Mouse (Mus musculus) G1E (cell line): ENCODE measurements around the gene Htr6. TPM values are rescaled to one million over a fixed set of nuclear protein-coding genes. Genes with fewer than 3 reads are reported as not detected.

Experiments used
- ATAC-seq: 2 replicates; pipeline ENCODE4 v1.8.0; 2016; ENCODE audit warnings: mild to moderate bottlenecking; ENCODE audit not compliant: insufficient number of reproducible peaks, poor library complexity, low FRiP score, severe bottlenecking; ENCODE audit errors: extremely low read depth
- DNase-seq: peaks from one replicate; pipeline ENCODE4 v3.0.0; 2012; ENCODE audit warnings: low spot score
- H3K27me3 ChIP-seq: 2 replicates; pipeline ENCODE4 v1.6.1; 2012; ENCODE audit warnings: mild to moderate bottlenecking, low read length, inconsistent platforms; ENCODE audit not compliant: insufficient read depth
- H3K36me3 ChIP-seq: replicated peaks from 2 replicates; pipeline ENCODE3; 2012; ENCODE audit warnings: mild to moderate bottlenecking, inconsistent platforms
- H3K4me1 ChIP-seq: 2 replicates; pipeline ENCODE4 v1.6.1; 2012; ENCODE audit warnings: low read depth, low read length, inconsistent platforms, mixed read lengths; ENCODE audit not compliant: insufficient read depth
- H3K4me3 ChIP-seq: 2 replicates; pipeline ENCODE4 v1.5.1; 2012; ENCODE audit warnings: low read depth, mild to moderate bottlenecking, inconsistent platforms, low read length, moderate library complexity, mixed read lengths
- H3K9me3 ChIP-seq: replicated peaks from 2 replicates; pipeline ENCODE4 v1.6.1; 2012; ENCODE audit warnings: inconsistent platforms
- CTCF ChIP-seq: IDR thresholded peaks from 2 replicates; pipeline ENCODE4 v1.5.1; 2012; ENCODE audit warnings: low read depth, low read length, inconsistent platforms, mixed read lengths
- GATA1 ChIP-seq: IDR thresholded peaks from 2 replicates; pipeline ENCODE4 v1.6.1; 2012; ENCODE audit warnings: borderline replicate concordance, low read length, inconsistent platforms, mixed read lengths
- GATA2 ChIP-seq: IDR thresholded peaks from 2 replicates; pipeline ENCODE4 v1.6.1; 2012; ENCODE audit warnings: low read depth, low read length, inconsistent platforms, borderline replicate concordance
- POLR2AphosphoS5 ChIP-seq: IDR thresholded peaks from 2 replicates; pipeline ENCODE4 v1.6.1; 2012; ENCODE audit warnings: low read depth, low read length, inconsistent platforms; ENCODE audit not compliant: insufficient replicate concordance
- TAL1 ChIP-seq: conservative IDR thresholded peaks from 2 replicates; pipeline ENCODE4 v1.6.1; 2012; ENCODE audit warnings: low read depth, low read length, inconsistent platforms, mixed read lengths
- polyA plus RNA-seq: library from polyadenylated mRNA; stranded (reverse); fragments of >175 nt; gene quantifications from 2 replicates; pipeline ENCODE4 v1.2.3, GENCODE M21; 2012
- total RNA-seq, 2 experiments: library from RNA; stranded (forward) in 1 of 2; stranded (reverse) in 1 of 2; fragments of 200-1000 nt in 1 of 2; fragments of >200 nt in 1 of 2; fragmentation: Nextera tagmentation in 1 of 2; gene quantifications; 2 replicates each; pipeline ENCODE4 v1.2.3; 2014 to 2017

The Htr6 gene
- total and polyA plus RNA-seq, 3 experiments = not detected

DNA sequence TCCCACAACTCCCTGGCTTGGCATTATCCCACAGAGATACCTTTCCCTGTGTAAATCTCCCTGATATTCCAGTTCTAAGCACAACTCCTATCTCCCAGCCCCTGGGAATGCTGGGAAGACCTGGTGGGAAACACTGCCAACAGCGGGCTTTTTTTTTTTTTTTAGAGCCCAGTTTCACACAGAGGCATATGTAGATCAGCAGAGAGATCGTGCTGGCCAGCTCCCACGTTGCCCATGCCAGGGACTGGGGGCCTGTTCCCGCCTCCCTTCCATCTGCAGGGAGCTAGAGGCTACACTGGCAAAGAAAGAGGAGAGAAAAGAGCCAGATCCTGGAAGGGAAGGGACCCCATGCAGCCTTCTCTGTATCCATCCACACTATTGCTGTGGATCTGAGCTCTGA lies 7.1 kb downstream of the Htr6 start:
- H3K36me3 ChIP-seq = no peaks in the 10 kb centered on the region
- H3K4me3 ChIP-seq = no peak overlapping the region
- ATAC-seq (no peak), DNase-seq (no peak)
- no peaks in the 10 kb centered on the region for H3K9me3 ChIP-seq
- no peaks in the 10 kb centered on the region for H3K4me1 ChIP-seq
- peaks cover 41% of the 10 kb centered on the region for H3K27me3 ChIP-seq
- TF ChIP-seq GATA1 = no peak
- TF ChIP-seq GATA2 = no peak
- no peak for TF ChIP-seq POLR2AphosphoS5
- TF ChIP-seq CTCF = no peak
- TF ChIP-seq TAL1 = no peak

DNA sequence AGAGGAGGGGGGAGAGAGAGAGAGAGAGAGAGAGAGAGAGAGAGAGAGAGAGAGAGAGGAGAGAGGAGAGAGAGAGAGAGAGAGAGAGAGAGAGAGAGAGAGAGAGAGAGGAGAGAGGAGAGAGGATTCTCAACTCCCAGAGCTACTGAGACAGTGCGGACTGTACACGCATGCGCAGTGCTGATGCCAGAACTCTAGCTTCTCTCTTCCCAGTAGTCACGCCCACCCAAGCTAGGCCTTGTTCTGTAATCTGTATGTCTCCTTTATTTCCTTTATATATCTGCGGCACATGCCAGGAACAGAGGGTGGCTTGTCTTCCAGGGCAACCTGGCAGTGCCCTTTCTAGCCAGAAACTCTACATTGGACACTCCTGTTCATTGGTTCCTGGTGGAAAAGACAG lies 10.5 kb downstream of the Htr6 start:
- Histone ChIP-seq H3K4me3 (no peak overlapping the region), H3K9me3 (no peaks in the 10 kb centered on the region), H3K27me3 (peaks cover 29% of the 10 kb centered on the region), H3K4me1 (no peaks in the 10 kb centered on the region), H3K36me3 (peaks cover 1% of the 10 kb centered on the region)
- TF ChIP-seq TAL1 (no peak), CTCF (no peak), GATA2 (no peak), GATA1 (no peak)
- no peak for ATAC-seq
- DNase-seq = no peak

DNA sequence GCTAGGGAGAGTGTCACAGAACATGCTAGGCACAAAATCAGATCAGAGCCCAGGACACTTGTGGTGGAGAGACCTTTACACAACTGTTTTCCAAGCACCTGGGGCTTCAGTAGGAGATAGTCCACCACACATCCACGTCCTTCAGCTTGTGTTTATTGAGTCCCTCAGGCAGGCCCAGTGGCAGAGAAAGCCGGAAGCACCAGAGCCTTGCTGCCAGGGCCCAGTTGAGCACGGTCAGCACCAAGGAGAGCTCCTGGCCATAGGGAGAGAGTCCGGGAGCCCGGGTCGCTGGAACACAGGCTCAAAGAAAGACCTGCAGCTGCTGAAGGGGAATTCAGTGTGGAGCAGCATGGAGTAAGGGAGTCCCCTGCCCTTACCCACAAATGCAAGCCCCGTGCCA lies 15.8 kb downstream of the Htr6 start:
- no peak for TF ChIP-seq CTCF
- no peak for TF ChIP-seq TAL1
- TF ChIP-seq GATA1 = no peak
- TF ChIP-seq GATA2 = no peak
- TF ChIP-seq POLR2AphosphoS5 = no peak
- H3K36me3 ChIP-seq = peaks cover 46% of the 10 kb centered on the region
- ATAC-seq (no peak), DNase-seq (peak; percentile 38)
- H3K9me3 ChIP-seq = no peaks in the 10 kb centered on the region
- H3K4me1 ChIP-seq = no peaks in the 10 kb centered on the region
- peaks cover 14% of the 10 kb centered on the region for H3K27me3 ChIP-seq
- H3K4me3 ChIP-seq = no peak overlapping the region

DNA sequence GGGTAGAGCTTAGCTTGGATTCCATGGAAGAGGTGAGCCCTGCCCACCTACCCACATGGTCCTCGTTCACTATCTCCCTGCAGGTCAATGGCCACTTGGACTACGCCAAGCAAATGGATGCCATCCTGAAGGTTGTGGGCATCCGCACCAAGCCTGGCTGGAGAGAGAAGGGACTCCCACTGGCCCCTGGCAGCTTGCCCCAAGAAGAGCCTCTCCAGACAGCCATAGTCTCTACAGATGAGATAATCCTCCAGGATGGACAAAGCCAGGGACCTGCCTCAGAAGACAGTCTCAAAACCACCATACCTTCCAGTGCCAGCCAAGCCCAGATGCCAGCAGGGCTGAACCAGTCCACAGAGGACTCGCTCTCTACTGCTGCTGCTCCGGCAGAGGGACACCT lies 17.3 kb downstream of the Htr6 start:
- Histone ChIP-seq H3K4me1 (no peaks in the 10 kb centered on the region), H3K27me3 (peaks cover 2% of the 10 kb centered on the region; the same call in 1 of the 2 replicates), H3K36me3 (peaks cover 61% of the 10 kb centered on the region), H3K4me3 (no peak overlapping the region), H3K9me3 (no peaks in the 10 kb centered on the region)
- DNase-seq (no peak), ATAC-seq (no peak)
- no peak for TF ChIP-seq POLR2AphosphoS5
- no peak for TF ChIP-seq TAL1
- TF ChIP-seq GATA1 = no peak
- no peak for TF ChIP-seq CTCF
- TF ChIP-seq GATA2 = no peak

DNA sequence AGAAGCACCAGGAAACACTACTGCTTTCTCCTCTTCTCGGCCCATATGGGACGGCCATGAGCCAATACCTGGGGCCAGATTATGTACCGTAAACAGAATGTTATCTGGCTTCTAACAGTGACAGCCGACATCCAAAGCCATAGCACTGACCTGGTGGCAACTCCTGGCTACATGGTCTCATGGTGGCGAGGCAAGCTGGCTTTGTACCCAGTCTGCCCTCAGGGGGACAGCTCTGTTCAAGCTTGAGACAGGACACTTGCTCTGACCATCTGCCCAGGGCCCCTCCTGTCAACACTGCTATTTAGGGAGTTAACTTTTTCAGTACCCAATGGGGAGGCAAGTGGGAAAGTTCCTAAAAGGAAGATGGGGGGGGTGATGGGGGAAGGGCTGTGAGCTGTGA lies 18.1 kb downstream of the Htr6 start:
- DNase-seq (no peak), ATAC-seq (no peak)
- H3K4me1 ChIP-seq = no peaks in the 10 kb centered on the region
- peaks cover 69% of the 10 kb centered on the region for H3K36me3 ChIP-seq
- H3K9me3 ChIP-seq = no peaks in the 10 kb centered on the region
- peaks cover 2% of the 10 kb centered on the region; the same call in 1 of the 2 replicates for H3K27me3 ChIP-seq
- no peak overlapping the region for H3K4me3 ChIP-seq
- TF ChIP-seq GATA2 = no peak
- no peak for TF ChIP-seq TAL1
- TF ChIP-seq CTCF = no peak
- TF ChIP-seq POLR2AphosphoS5 = no peak
- TF ChIP-seq GATA1 = no peak

DNA sequence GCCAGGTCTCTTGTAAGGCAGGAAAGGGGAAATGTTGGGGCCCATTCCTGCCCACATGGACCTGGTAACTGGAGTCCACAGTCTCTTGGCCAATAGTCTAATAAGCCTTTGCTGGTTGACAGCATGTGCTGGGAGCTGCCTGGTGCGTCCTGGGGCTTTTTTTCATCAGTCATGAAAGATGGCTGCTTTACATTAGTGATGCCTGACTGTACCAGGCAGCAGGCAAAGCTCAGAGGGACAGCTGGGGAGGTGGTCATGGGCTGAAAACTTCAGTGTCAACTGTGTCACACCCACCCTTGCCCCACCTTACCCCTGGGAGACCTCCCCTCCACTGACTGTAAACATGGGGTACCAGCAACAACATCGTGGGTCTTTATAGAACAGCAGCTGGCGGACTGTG lies 19.6 kb downstream of the Htr6 start:
- no peak for ATAC-seq
- Histone ChIP-seq H3K9me3 (no peaks in the 10 kb centered on the region), H3K4me3 (no peak overlapping the region), H3K27me3 (no peaks in the 10 kb centered on the region), H3K4me1 (no peaks in the 10 kb centered on the region), H3K36me3 (peaks cover 80% of the 10 kb centered on the region)
- DNase-seq = no peak
- TF ChIP-seq TAL1 (no peak), POLR2AphosphoS5 (no peak), CTCF (no peak), GATA1 (no peak), GATA2 (no peak)
